Mouse (Mus musculus) forebrain, embryonic 10.5 days (tissue): ENCODE data around the gene Prkn. TPM values are rescaled to one million over a fixed set of nuclear protein-coding genes. Genes with fewer than 3 reads are reported as not detected.

Experiments
- DNase-seq: peaks from one replicate; pipeline ENCODE4 v3.0.0-alpha.2; 2017; ENCODE audit warnings: low spot score; ENCODE audit errors: extremely low spot score
- H3K27ac ChIP-seq: fragments of 300-500 bp; sonication (generic); 2 replicates; pipeline ENCODE4 v1.5.1; 2016; ENCODE audit warnings: mild to moderate bottlenecking
- H3K27me3 ChIP-seq: fragments of 300-500 bp; sonication (generic); 2 replicates; pipeline ENCODE4 v1.6.1; 2016; ENCODE audit warnings: mild to moderate bottlenecking; ENCODE audit not compliant: poor library complexity, severe bottlenecking
- H3K36me3 ChIP-seq: fragments of 300-500 bp; sonication (generic); replicated peaks from 2 replicates; pipeline ENCODE4 v1.6.1; 2016; ENCODE audit warnings: mild to moderate bottlenecking, moderate library complexity
- H3K4me1 ChIP-seq: fragments of 300-500 bp; sonication (generic); 2 replicates; pipeline ENCODE4 v1.6.1; 2016
- H3K4me3 ChIP-seq: fragments of 300-500 bp; sonication (generic); 2 replicates; pipeline ENCODE4 v1.5.1; 2016; ENCODE audit warnings: mild to moderate bottlenecking, moderate library complexity
- H3K9me3 ChIP-seq: fragments of 300-500 bp; sonication (generic); 2 replicates; pipeline ENCODE4 v1.6.1; 2016; ENCODE audit warnings: mild to moderate bottlenecking, moderate library complexity
- WGBS: fragments of 180-500 bp; shearing (Covaris S2); methylation state at CpG from one replicate; pipeline ENCODE4 v1.1.7; 2016; 5-methylcytosine and 5-hydroxymethylcytosine counted together
- polyA plus RNA-seq: library from polyadenylated mRNA; unstranded; fragments of >200 nt; fragmentation: Nextera tagmentation; extraction: Ambion mirVana; gene quantifications from 2 replicates; pipeline ENCODE4 v1.2.1, GENCODE M21; 2016

The Prkn gene
- polyA plus RNA-seq, 1 experiment from 2014 or later: 0.81 TPM

- DNase-seq: no peak
- 67% methylated on average over 3 of the region's 3 CpGs for WGBS
Measured at GRCm38 (mm10) chr17:11621492-11621891, 781.3 kb downstream of the Prkn start.

GRCm38 (mm10) chr17:11626306-11626705 is 786.1 kb downstream of the Prkn start:
- WGBS: 88% methylated on average over 3 of the region's 3 CpGs
- Histone ChIP-seq H3K4me3 (no peak overlapping the region), H3K27ac (no peak overlapping the region), H3K9me3 (no peaks in the 10 kb centered on the region), H3K27me3 (no peaks in the 10 kb centered on the region), H3K36me3 (no peaks in the 10 kb centered on the region), H3K4me1 (no peaks in the 10 kb centered on the region)
- DNase-seq: no peak

More at GRCm38 (mm10) chr17:11621492-11621891, 781.3 kb downstream of the Prkn start:
- Histone ChIP-seq H3K4me3 (no peak overlapping the region), H3K36me3 (no peaks in the 10 kb centered on the region), H3K27ac (no peak overlapping the region), H3K4me1 (peaks cover 6% of the 10 kb centered on the region; the same call in 1 of the 2 replicates), H3K9me3 (no peaks in the 10 kb centered on the region), H3K27me3 (no peaks in the 10 kb centered on the region)

GRCm38 (mm10) chr17:11635121-11635520 is 794.9 kb downstream of the Prkn start:
- 93% methylated on average over 11 of the region's 11 CpGs for WGBS
- H3K36me3 ChIP-seq: no peaks in the 10 kb centered on the region
- H3K27me3 ChIP-seq: no peaks in the 10 kb centered on the region
- no peaks in the 10 kb centered on the region for H3K9me3 ChIP-seq
- no peak overlapping the region for H3K4me3 ChIP-seq
- no peaks in the 10 kb centered on the region for H3K4me1 ChIP-seq
- no peak for DNase-seq
- no peak overlapping the region for H3K27ac ChIP-seq

GRCm38 (mm10) chr17:11637642-11638041 is 797.5 kb downstream of the Prkn start:
- WGBS: 90% methylated on average over 10 of the region's 10 CpGs
- Histone ChIP-seq H3K27ac (no peak overlapping the region), H3K9me3 (no peaks in the 10 kb centered on the region), H3K4me1 (no peaks in the 10 kb centered on the region), H3K36me3 (no peaks in the 10 kb centered on the region), H3K4me3 (no peak overlapping the region), H3K27me3 (no peaks in the 10 kb centered on the region)
- no peak for DNase-seq

GRCm38 (mm10) chr17:11638451-11638850 is 798.3 kb downstream of the Prkn start:
- no peaks in the 10 kb centered on the region for H3K27me3 ChIP-seq
- WGBS: 90% methylated on average over 6 of the region's 6 CpGs
- H3K9me3 ChIP-seq: no peaks in the 10 kb centered on the region
- no peaks in the 10 kb centered on the region for H3K36me3 ChIP-seq
- H3K4me1 ChIP-seq: no peaks in the 10 kb centered on the region
- no peak overlapping the region for H3K4me3 ChIP-seq
- no peak overlapping the region for H3K27ac ChIP-seq
- no peak for DNase-seq

- Histone ChIP-seq H3K36me3 (no peaks in the 10 kb centered on the region), H3K9me3 (no peaks in the 10 kb centered on the region), H3K4me1 (no peaks in the 10 kb centered on the region), H3K27ac (no peak overlapping the region), H3K4me3 (no peak overlapping the region), H3K27me3 (no peaks in the 10 kb centered on the region)
- DNase-seq: no peak
- 90% methylated on average over 5 of the region's 5 CpGs for WGBS
Measured at GRCm38 (mm10) chr17:11639786-11640185, 799.6 kb downstream of the Prkn start.

GRCm38 (mm10) chr17:11642328-11642727 is 802.1 kb downstream of the Prkn start:
- no peak for DNase-seq
- 72% methylated on average over 1 of the region's 1 CpGs for WGBS

GRCm38 (mm10) chr17:11644016-11644415 is 803.8 kb downstream of the Prkn start:
- WGBS: 85% methylated on average over 4 of the region's 4 CpGs
- DNase-seq: no peak

More at GRCm38 (mm10) chr17:11642328-11642727, 802.1 kb downstream of the Prkn start:
- Histone ChIP-seq H3K36me3 (no peaks in the 10 kb centered on the region), H3K27me3 (no peaks in the 10 kb centered on the region), H3K9me3 (no peaks in the 10 kb centered on the region), H3K27ac (no peak overlapping the region), H3K4me1 (no peaks in the 10 kb centered on the region), H3K4me3 (no peak overlapping the region)

GRCm38 (mm10) chr17:11644873-11645464 is 804.8 kb downstream of the Prkn start:
- no peaks in the 10 kb centered on the region for H3K9me3 ChIP-seq
- H3K4me1 ChIP-seq: no peaks in the 10 kb centered on the region
- 89% methylated on average over 3 of the region's 3 CpGs for WGBS
- H3K27ac ChIP-seq: no peak overlapping the region
- H3K27me3 ChIP-seq: no peaks in the 10 kb centered on the region
- H3K36me3 ChIP-seq: no peaks in the 10 kb centered on the region
- no peak for DNase-seq
- H3K4me3 ChIP-seq: no peak overlapping the region

More at GRCm38 (mm10) chr17:11644016-11644415, 803.8 kb downstream of the Prkn start:
- Histone ChIP-seq H3K9me3 (no peaks in the 10 kb centered on the region), H3K4me1 (no peaks in the 10 kb centered on the region), H3K27ac (no peak overlapping the region), H3K27me3 (no peaks in the 10 kb centered on the region), H3K36me3 (no peaks in the 10 kb centered on the region), H3K4me3 (no peak overlapping the region)

GRCm38 (mm10) chr17:11656397-11656796 is 816.2 kb downstream of the Prkn start:
- 73% methylated on average over 5 of the region's 5 CpGs for WGBS
- no peaks in the 10 kb centered on the region for H3K27me3 ChIP-seq
- H3K4me3 ChIP-seq: no peak overlapping the region
- H3K27ac ChIP-seq: no peak overlapping the region
- no peaks in the 10 kb centered on the region for H3K36me3 ChIP-seq
- no peaks in the 10 kb centered on the region for H3K9me3 ChIP-seq
- DNase-seq: no peak
- no peaks in the 10 kb centered on the region for H3K4me1 ChIP-seq

- H3K4me1 ChIP-seq: no peaks in the 10 kb centered on the region
- no peaks in the 10 kb centered on the region for H3K36me3 ChIP-seq
- no peak for DNase-seq
- no peak overlapping the region for H3K27ac ChIP-seq
- H3K9me3 ChIP-seq: no peaks in the 10 kb centered on the region
- H3K4me3 ChIP-seq: no peak overlapping the region
- H3K27me3 ChIP-seq: no peaks in the 10 kb centered on the region
- 93% methylated on average over 3 of the region's 3 CpGs for WGBS
Measured at GRCm38 (mm10) chr17:11656878-11657277, 816.7 kb downstream of the Prkn start.

GRCm38 (mm10) chr17:11661898-11662297 is 821.7 kb downstream of the Prkn start:
- H3K36me3 ChIP-seq: no peaks in the 10 kb centered on the region

GRCm38 (mm10) chr17:11663437-11663836 is 823.3 kb downstream of the Prkn start:
- no peak overlapping the region for H3K27ac ChIP-seq
- no peak overlapping the region for H3K4me3 ChIP-seq
- 75% methylated on average over 7 of the region's 7 CpGs for WGBS
- H3K27me3 ChIP-seq: peaks cover 13% of the 10 kb centered on the region
- no peaks in the 10 kb centered on the region for H3K36me3 ChIP-seq
- peaks cover 9% of the 10 kb centered on the region for H3K4me1 ChIP-seq
- no peak for DNase-seq
- no peaks in the 10 kb centered on the region for H3K9me3 ChIP-seq

More at GRCm38 (mm10) chr17:11661898-11662297, 821.7 kb downstream of the Prkn start:
- Histone ChIP-seq H3K27ac (no peak overlapping the region), H3K4me3 (no peak overlapping the region), H3K4me1 (peaks cover 9% of the 10 kb centered on the region), H3K9me3 (no peaks in the 10 kb centered on the region), H3K27me3 (peaks cover 13% of the 10 kb centered on the region)
- no peak for DNase-seq
- 85% methylated on average over 1 of the region's 1 CpGs for WGBS
